Mouse (Mus musculus) c-Kit-positive CD71-negative TER-119-negative erythroid progenitor cells, embryonic 14.5 days (primary cell): ENCODE measurements around the gene Mccc2.

Source experiments
- DNase-seq: peaks from one replicate; pipeline ENCODE4 v3.0.0-alpha.2; 2013; ENCODE audit warnings: low read depth

Gene Mccc2

DNA sequence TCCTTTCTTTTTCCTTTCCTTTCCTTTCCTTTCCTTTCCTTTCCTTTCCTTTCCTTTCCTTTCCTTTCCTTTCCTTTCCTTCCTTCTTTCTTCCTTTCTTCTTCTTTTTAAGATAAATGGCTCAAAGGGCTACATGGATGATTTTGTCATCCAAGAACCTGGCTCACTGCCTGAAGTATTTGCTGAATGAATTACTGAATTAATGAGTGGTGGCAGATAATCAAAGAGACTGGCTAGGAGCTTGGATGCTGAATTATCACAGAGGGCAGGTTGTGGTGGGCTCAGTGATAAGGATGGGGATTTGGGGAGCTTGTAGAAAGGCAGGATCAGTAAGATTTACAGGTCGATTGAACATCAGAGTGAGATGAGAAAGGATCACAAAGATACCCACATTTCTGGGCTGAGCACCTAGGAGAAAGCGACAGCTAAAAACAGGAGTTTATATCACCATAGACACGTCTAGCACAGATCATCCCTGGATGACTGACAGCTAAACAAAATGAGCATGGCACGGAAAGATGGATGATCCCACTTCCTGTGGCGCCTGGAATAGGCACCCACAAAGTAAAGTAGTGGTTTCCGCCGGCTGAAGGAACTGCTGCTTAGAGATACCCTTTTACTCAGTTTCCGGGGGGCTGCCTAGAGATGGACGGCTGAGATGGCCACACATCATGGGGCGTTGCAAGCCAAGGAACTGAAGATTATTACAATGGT lies 76.7 kb downstream of the Mccc2 start:
- DNase-seq: peak; percentile 22

DNA sequence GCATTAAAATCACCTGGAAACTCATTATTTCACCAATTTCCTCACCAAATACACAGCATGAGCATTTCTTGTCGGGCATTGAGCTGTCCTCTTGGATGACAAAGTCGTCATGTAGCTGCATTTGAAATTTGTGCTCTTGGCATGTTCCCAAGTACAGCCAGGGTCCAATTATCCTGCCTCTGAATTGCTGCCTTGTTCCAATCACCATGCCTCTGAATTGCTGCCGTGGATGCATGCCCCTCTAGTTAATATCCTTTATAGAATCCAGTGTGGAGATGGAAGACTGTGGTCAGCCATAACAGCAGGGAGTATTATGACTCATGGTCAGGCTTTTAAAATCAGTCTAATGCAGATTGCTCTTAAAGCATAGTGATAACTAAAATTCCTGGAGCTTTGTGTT lies 77.7 kb downstream of the Mccc2 start:
- DNase-seq: no peak

DNA sequence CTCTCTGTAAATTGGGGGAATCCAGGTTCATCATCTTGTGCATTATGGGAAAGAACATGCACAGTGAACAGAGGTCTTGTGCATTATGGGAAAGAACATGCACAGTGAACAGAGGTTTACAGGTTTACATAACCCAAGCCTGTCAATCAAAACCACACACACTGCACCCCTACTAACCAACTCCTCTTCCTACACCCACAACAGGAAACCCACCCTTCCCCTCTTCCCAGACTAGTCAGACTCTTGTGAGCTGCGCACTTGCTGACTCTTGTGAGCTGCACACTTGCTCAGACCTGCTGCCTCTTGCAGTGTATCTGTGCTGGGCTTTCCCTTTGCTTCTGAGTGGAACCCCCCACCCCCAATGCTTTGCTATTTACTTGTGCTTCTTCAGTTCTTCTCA lies 83.0 kb downstream of the Mccc2 start:
- no peak for DNase-seq

DNA sequence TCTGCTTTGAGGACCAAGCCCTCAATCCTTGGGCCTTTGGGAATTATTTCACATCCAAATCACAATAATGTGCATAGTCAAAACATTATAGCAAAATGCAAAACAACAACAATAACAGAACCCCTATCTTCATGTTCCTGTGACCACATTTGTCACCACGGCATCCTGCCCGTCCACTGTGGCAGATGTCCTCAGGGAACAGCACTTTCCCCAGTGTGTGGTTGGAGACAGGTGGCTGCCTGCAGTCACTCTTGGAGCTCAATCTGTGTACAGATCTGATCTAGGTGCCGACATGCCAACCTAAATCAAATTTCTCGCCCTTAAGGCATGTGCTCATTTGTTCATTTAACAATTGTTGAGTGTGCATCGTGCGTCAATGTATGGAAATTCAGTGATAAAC lies 83.9 kb downstream of the Mccc2 start:
- no peak for DNase-seq

DNA sequence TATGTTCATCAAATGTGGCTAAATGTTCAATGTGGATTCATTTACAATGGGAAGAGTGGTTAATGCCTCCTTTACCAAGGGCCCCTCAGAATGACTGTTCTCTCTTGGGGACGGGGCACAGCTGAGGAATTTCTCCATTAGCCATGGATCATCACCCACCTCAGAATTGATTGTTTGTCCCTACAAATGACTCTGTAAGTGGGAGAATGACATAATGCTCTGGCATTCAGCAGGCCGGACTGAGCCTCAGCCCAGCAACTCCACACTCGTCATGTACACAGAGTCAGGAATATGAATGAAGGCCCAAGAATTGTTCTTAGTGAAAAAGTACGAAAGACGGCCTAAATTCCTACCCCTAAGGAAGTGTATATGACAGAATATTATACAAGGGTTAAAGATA lies 89.2 kb downstream of the Mccc2 start:
- DNase-seq: no peak

DNA sequence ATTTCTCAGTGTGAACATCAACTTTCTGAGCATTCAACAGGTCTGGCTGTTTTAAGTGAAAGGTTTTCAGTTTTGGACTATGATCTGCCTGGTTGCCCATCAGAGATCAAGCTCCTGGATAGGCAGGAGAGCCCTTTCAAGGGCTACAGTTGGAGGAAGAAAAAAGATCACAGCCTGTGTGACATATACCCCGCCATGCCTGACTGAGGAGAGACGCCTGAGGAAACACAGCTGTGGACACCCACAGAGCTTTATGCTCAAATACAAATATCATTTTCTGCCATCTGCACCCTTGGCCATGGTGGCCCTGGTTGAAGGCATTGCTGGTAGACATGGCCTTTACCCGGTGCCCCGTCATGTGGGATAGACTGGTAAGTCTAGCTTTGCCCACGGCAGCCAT lies 99.8 kb downstream of the Mccc2 start:
- no peak for DNase-seq

DNA sequence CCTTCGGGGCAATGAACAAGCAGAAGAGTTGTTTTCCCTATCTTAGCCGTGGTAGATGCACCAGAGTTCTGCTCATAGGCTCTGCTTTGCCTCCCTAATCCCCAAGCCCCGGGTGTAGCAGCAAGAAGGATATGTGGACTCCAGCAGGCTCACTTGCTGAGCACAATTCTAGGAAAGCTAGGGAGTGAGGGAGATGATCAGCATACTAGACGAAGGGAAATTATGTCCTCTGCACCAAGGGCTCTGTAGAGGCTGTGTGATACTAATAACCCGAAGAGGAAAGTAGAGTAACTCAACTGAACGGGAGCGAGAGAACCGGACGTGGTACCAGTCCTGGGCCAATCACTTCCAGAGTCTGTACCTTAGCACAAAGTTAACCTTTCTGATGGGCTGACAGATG lies 114.5 kb downstream of the Mccc2 start, which contains the start of gene Cartpt:
Gene Cartpt, minus strand, starts transcription at position 127 of the 400 bp plus-strand sequence.
- no peak for DNase-seq

DNA sequence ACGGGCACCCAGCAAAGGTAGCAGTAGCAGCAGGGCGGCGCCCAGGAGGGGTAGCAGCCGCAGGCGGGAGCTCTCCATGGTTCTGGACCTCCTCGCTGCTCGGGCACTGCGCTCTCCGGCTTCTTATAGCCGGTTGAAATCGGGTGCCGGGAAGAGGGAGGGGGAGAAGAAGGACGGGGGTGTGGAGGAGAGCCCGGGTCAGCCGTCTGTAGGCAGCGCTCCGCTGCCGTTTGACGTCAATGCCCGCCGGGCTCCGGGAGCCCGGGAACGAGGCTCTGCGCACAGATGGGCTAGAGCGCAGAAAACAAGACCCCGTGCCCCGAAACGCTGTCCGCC lies 114.9 kb downstream of the Mccc2 start:
- peak; percentile 26 for DNase-seq

DNA sequence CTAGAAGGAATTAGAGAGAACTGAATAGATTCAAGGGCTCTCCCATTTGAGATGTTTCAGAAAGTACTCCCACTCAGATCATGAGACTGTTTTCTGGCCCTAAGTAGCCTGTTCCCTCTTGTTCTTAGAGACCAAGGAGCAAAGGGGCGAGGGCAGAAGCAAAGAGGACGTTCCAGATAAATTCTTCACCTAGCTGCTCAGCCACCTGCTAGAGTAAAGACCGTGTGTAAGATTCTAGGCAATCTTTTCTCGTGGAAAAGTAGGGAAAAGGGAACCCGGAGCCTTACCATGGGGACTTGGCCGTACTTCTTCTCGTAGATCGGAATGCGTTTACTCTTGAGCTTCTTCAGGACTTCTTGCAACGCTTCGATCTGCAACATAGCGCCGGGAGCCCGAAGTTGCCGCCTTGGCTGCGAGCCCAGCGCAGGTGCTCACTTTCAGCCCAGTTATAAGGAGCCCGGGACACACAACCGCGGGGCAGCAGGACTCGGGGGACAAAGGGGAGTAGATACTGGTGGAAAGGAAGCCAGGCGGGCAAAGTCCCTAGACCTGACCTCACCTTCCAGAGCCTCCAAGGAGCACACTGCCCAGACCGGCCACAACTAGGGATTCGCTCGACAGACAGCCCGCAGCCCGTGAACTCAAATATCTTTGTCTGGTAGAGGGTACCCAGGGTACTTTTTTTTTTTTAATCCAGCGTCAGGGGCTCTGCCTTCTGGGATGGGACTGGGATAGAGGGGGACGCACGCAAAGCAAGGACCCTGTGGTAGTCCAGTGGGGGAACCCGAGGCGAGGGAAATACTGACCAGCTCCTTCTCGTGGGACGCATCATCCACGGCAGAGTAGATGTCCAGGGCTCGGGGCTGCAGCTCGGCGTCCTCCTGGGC lies 115.5 kb downstream of the Mccc2 start:
- no peak for DNase-seq

DNA sequence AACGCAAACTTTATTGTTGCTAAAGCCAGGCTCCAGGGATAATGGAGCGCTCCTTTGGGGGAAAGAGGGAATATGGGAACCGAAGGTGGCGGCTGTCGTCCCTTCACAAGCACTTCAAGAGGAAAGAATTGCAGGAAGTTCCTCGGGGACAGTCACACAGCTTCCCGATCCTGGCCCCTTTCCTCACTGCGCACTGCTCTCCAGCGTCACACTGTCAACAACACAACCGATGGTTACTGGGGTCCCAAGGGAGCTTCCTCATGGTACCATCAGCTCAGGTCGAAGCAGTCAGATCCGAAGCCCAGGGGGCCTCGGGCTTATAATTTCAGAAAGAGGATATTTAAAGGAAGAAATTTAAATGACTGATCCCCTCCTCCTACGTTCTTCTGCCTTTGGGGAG lies 116.6 kb downstream of the Mccc2 start:
- no peak for DNase-seq
